Mouse (Mus musculus) retina, embryonic 14.5 days (tissue): Measurements from ENCODE around the gene Ppp1r14b.

Source experiments
- DNase-seq: peaks from one replicate; pipeline ENCODE4 v3.0.0-alpha.2; 2015; ENCODE audit warnings: low spot score

The Ppp1r14b gene

GRCm38 (mm10) chr19:6974211-6975205 is at the start of gene Ppp1r14b:
TSS of gene Ppp1r14b (plus strand) at chr19:6974968.
- peak; percentile 85 for DNase-seq

GRCm38 (mm10) chr19:6925307-6925573 is 49.5 kb upstream of the Ppp1r14b start, which contains the start of gene Catsperz:
TSS of gene Catsperz (minus strand) at chr19:6925380.
- DNase-seq: no peak

GRCm38 (mm10) chr19:6925611-6926329 is 49.0 kb upstream of the Ppp1r14b start:
- no peak for DNase-seq

GRCm38 (mm10) chr19:6926559-6927255 is 48.1 kb upstream of the Ppp1r14b start:
- DNase-seq: peak; percentile 37

- DNase-seq: no peak
Measured at GRCm38 (mm10) chr19:6928080-6928479, 46.7 kb upstream of the Ppp1r14b start.

- no peak for DNase-seq
Measured at GRCm38 (mm10) chr19:6931002-6931401, 43.8 kb upstream of the Ppp1r14b start.

GRCm38 (mm10) chr19:6932018-6932417 is 42.8 kb upstream of the Ppp1r14b start:
- DNase-seq: no peak

- no peak for DNase-seq
Measured at GRCm38 (mm10) chr19:6933102-6933435, 41.7 kb upstream of the Ppp1r14b start.

- peak; percentile 52 for DNase-seq
Measured at GRCm38 (mm10) chr19:6933436-6934194, 41.2 kb upstream of the Ppp1r14b start.

- no peak for DNase-seq
Measured at GRCm38 (mm10) chr19:6934195-6934977, 40.4 kb upstream of the Ppp1r14b start, which contains the start of gene Kcnk4. TSS of gene Kcnk4 (minus strand) at chr19:6934515.

- no peak for DNase-seq
Measured at GRCm38 (mm10) chr19:6936299-6936698, 38.5 kb upstream of the Ppp1r14b start.

- DNase-seq: no peak
Measured at GRCm38 (mm10) chr19:6937541-6938465, 37.0 kb upstream of the Ppp1r14b start.

- no peak for DNase-seq
Measured at GRCm38 (mm10) chr19:6939106-6940002, 35.4 kb upstream of the Ppp1r14b start.

- no peak for DNase-seq
Measured at GRCm38 (mm10) chr19:6940396-6941351, 34.1 kb upstream of the Ppp1r14b start.

GRCm38 (mm10) chr19:6941372-6942248 is 33.2 kb upstream of the Ppp1r14b start, which contains the start of gene Bad:
TSS of gene Bad (plus strand) at chr19:6941861.
- DNase-seq: peak; percentile 96

GRCm38 (mm10) chr19:6942249-6942691 is 32.5 kb upstream of the Ppp1r14b start, which contains the start of gene Gpr137:
TSS of gene Gpr137 (minus strand) at chr19:6942480.
- peak; percentile 93 for DNase-seq
